Mouse (Mus musculus): ENCODE data around the gene Gm3072. TPM values are rescaled to one million over a fixed set of nuclear protein-coding genes. Genes with fewer than 3 reads are reported as not detected.
"Not testable (repeated sequence)": the region's sequence is repeated elsewhere in the genome, so short reads cannot be mapped to it uniquely, and the experiment has no call there.

Gene Gm3072
- polyA plus RNA-seq (2015; fragmentation: Nextera tagmentation; extraction: Ambion mirVana): not detected in 2 replicates

- not testable (repeated sequence) for H3K4me1 ChIP-seq (ENCODE audit: insufficient read depth, low read depth, low read length); H3K9me3 ChIP-seq (ENCODE audit: low read length); H3K36me3 ChIP-seq (ENCODE audit: insufficient read depth, low read length); DNase-seq (ENCODE audit: low spot score); H3K27me3 ChIP-seq (replicated peaks; ENCODE audit: insufficient read depth, low read length); H3K27ac ChIP-seq (ENCODE audit: low read length); H3K4me2 ChIP-seq (replicated peaks; ENCODE audit: low read depth, low read length); H3K4me3 ChIP-seq (ENCODE audit: low read depth, low read length); ATAC-seq; H3K9ac ChIP-seq (replicated peaks; ENCODE audit: low read depth)
- 63% methylated on average over 1 of the region's 2 CpGs for WGBS
These were observed at the start of gene Gm3072 for GRCm38 (mm10) chr14:41624512-41624911. Gm3072 (minus strand) TSS chr14:41624612.

- not testable (repeated sequence) for H3K4me1 ChIP-seq (ENCODE audit: insufficient read depth, low read depth, low read length); H3K4me3 ChIP-seq (ENCODE audit: low read depth, low read length); H3K9ac ChIP-seq (replicated peaks; ENCODE audit: low read depth); H3K36me3 ChIP-seq (ENCODE audit: insufficient read depth, low read length); H3K27me3 ChIP-seq (replicated peaks; ENCODE audit: insufficient read depth, low read length); H3K9me3 ChIP-seq (ENCODE audit: low read length); ATAC-seq; DNase-seq (ENCODE audit: low spot score); H3K4me2 ChIP-seq (replicated peaks; ENCODE audit: low read depth, low read length); H3K27ac ChIP-seq (ENCODE audit: low read length)
- 74% methylated on average over 2 of the region's 2 CpGs for WGBS
These were observed 23.8 kb upstream of the Gm3072 start for GRCm38 (mm10) chr14:41648176-41648575.

GRCm38 (mm10) chr14:41646387-41646786 is 22.0 kb upstream of the Gm3072 start, which contains the start of gene Gm3676:
Gm3676 (minus strand) TSS chr14:41646487.
- not testable (repeated sequence) for H3K9me3 ChIP-seq (ENCODE audit: low read length); H3K27ac ChIP-seq (ENCODE audit: low read length); H3K27me3 ChIP-seq (replicated peaks; ENCODE audit: insufficient read depth, low read length); DNase-seq (ENCODE audit: low spot score); ATAC-seq; H3K4me2 ChIP-seq (replicated peaks; ENCODE audit: low read depth, low read length); H3K4me1 ChIP-seq (ENCODE audit: insufficient read depth, low read depth, low read length); H3K4me3 ChIP-seq (ENCODE audit: low read depth, low read length); H3K36me3 ChIP-seq (ENCODE audit: insufficient read depth, low read length); H3K9ac ChIP-seq (replicated peaks; ENCODE audit: low read depth)
- WGBS: no CpG with 5 or more reads among the region's 1 CpGs

- not testable (repeated sequence) for H3K4me1 ChIP-seq (ENCODE audit: insufficient read depth, low read depth, low read length); H3K9ac ChIP-seq (replicated peaks; ENCODE audit: low read depth); H3K27ac ChIP-seq (ENCODE audit: low read length); ATAC-seq; H3K36me3 ChIP-seq (ENCODE audit: insufficient read depth, low read length); H3K4me2 ChIP-seq (replicated peaks; ENCODE audit: low read depth, low read length); H3K9me3 ChIP-seq (ENCODE audit: low read length); DNase-seq (ENCODE audit: low spot score); H3K4me3 ChIP-seq (ENCODE audit: low read depth, low read length); H3K27me3 ChIP-seq (replicated peaks; ENCODE audit: insufficient read depth, low read length)
- 89% methylated on average over 9 of the region's 11 CpGs for WGBS
These were observed 5.7 kb upstream of the Gm3072 start for GRCm38 (mm10) chr14:41630144-41630543.

- DNase-seq (ENCODE audit: low spot score); H3K4me3 ChIP-seq (ENCODE audit: low read depth, low read length); H3K4me1 ChIP-seq (ENCODE audit: insufficient read depth, low read depth, low read length); H3K27me3 ChIP-seq (replicated peaks; ENCODE audit: insufficient read depth, low read length); H3K4me2 ChIP-seq (replicated peaks; ENCODE audit: low read depth, low read length); ATAC-seq; H3K9me3 ChIP-seq (ENCODE audit: low read length); H3K36me3 ChIP-seq (ENCODE audit: insufficient read depth, low read length); H3K9ac ChIP-seq (replicated peaks; ENCODE audit: low read depth); H3K27ac ChIP-seq (ENCODE audit: low read length): not testable (repeated sequence)
- WGBS: 95% methylated on average over 4 of the region's 5 CpGs
These were observed 1.9 kb downstream of the Gm3072 start for GRCm38 (mm10) chr14:41622535-41622934.

- H3K27ac ChIP-seq (ENCODE audit: low read length); H3K27me3 ChIP-seq (replicated peaks; ENCODE audit: insufficient read depth, low read length); H3K9me3 ChIP-seq (ENCODE audit: low read length); DNase-seq (ENCODE audit: low spot score); H3K4me3 ChIP-seq (ENCODE audit: low read depth, low read length); H3K9ac ChIP-seq (replicated peaks; ENCODE audit: low read depth); ATAC-seq; H3K36me3 ChIP-seq (ENCODE audit: insufficient read depth, low read length); H3K4me2 ChIP-seq (replicated peaks; ENCODE audit: low read depth, low read length); H3K4me1 ChIP-seq (ENCODE audit: insufficient read depth, low read depth, low read length): not testable (repeated sequence)
- 85% methylated on average over 1 of the region's 1 CpGs for WGBS
These were observed 13.7 kb downstream of the Gm3072 start for GRCm38 (mm10) chr14:41610690-41611089.

GRCm38 (mm10) chr14:41600935-41601334 is 23.5 kb downstream of the Gm3072 start:
- not testable (repeated sequence) for ATAC-seq; H3K4me1 ChIP-seq (ENCODE audit: insufficient read depth, low read depth, low read length); DNase-seq (ENCODE audit: low spot score); H3K27me3 ChIP-seq (replicated peaks; ENCODE audit: insufficient read depth, low read length); H3K36me3 ChIP-seq (ENCODE audit: insufficient read depth, low read length); H3K9ac ChIP-seq (replicated peaks; ENCODE audit: low read depth); H3K4me3 ChIP-seq (ENCODE audit: low read depth, low read length); H3K9me3 ChIP-seq (ENCODE audit: low read length); H3K4me2 ChIP-seq (replicated peaks; ENCODE audit: low read depth, low read length); H3K27ac ChIP-seq (ENCODE audit: low read length)
- WGBS: 89% methylated on average over 15 of the region's 15 CpGs

- not testable (repeated sequence) for H3K4me1 ChIP-seq (ENCODE audit: insufficient read depth, low read depth, low read length); ATAC-seq; H3K4me2 ChIP-seq (replicated peaks; ENCODE audit: low read depth, low read length); H3K27ac ChIP-seq (ENCODE audit: low read length); H3K36me3 ChIP-seq (ENCODE audit: insufficient read depth, low read length); H3K9me3 ChIP-seq (ENCODE audit: low read length); DNase-seq (ENCODE audit: low spot score); H3K27me3 ChIP-seq (replicated peaks; ENCODE audit: insufficient read depth, low read length); H3K9ac ChIP-seq (replicated peaks; ENCODE audit: low read depth); H3K4me3 ChIP-seq (ENCODE audit: low read depth, low read length)
- 66% methylated on average over 1 of the region's 1 CpGs for whole genome bisulfite sequencing
These were observed 38.1 kb downstream of the Gm3072 start for GRCm38 (mm10) chr14:41586346-41586745.

GRCm38 (mm10) chr14:41572911-41573310 is 51.5 kb downstream of the Gm3072 start, which contains the start of gene 1700049E17Rik2:
1700049E17Rik2 (plus strand) TSS chr14:41573211.
- H3K4me1 ChIP-seq (ENCODE audit: insufficient read depth, low read depth, low read length); H3K36me3 ChIP-seq (ENCODE audit: insufficient read depth, low read length); H3K27me3 ChIP-seq (replicated peaks; ENCODE audit: insufficient read depth, low read length); H3K9me3 ChIP-seq (ENCODE audit: low read length); H3K4me2 ChIP-seq (replicated peaks; ENCODE audit: low read depth, low read length); H3K4me3 ChIP-seq (ENCODE audit: low read depth, low read length); H3K9ac ChIP-seq (replicated peaks; ENCODE audit: low read depth); DNase-seq (ENCODE audit: low spot score); H3K27ac ChIP-seq (ENCODE audit: low read length); ATAC-seq: not testable (repeated sequence)
- WGBS: no CpG with 5 or more reads among the region's 1 CpGs

Measured in lung, postnatal 0 days (tissue).